Mouse (Mus musculus) testis, adult 2 months (tissue): ENCODE measurements around the gene Tmem9. TPM values are rescaled to one million over a fixed set of nuclear protein-coding genes. Genes with fewer than 3 reads are reported as not detected.
A peak's percentile ranks its signal among the peaks of the same experiment; 100 is the strongest.

Experiments
- H3K27ac ChIP-seq: fragments of 200-500 bp; 2 replicates; pipeline ENCODE4 v1.5.1; 2012; ENCODE audit warnings: low read depth, low read length; ENCODE audit not compliant: control insufficient read depth, insufficient read depth
- H3K27me3 ChIP-seq: fragments of 200-500 bp; 2 replicates; pipeline ENCODE4 v1.6.1; 2012; ENCODE audit warnings: mild to moderate bottlenecking, low read length, moderate library complexity; ENCODE audit not compliant: control insufficient read depth, insufficient read depth
- H3K36me3 ChIP-seq: fragments of 200-500 bp; 2 replicates; pipeline ENCODE4 v1.6.1; 2012; ENCODE audit warnings: mild to moderate bottlenecking, low read length; ENCODE audit not compliant: control insufficient read depth, insufficient read depth
- H3K4me1 ChIP-seq: fragments of 200-500 bp; 2 replicates; pipeline ENCODE4 v1.6.1; 2012; ENCODE audit warnings: low read length; ENCODE audit not compliant: control insufficient read depth, insufficient read depth
- H3K4me3 ChIP-seq: fragments of 200-500 bp; 2 replicates; pipeline ENCODE4 v1.5.1; 2012; ENCODE audit warnings: low read depth, mild to moderate bottlenecking, low read length, moderate library complexity, mixed read lengths; ENCODE audit not compliant: control insufficient read depth
- CTCF ChIP-seq: fragments of 200-500 bp; IDR thresholded peaks from 2 replicates; pipeline ENCODE4 v1.5.1; 2012; ENCODE audit warnings: low read depth, mild to moderate bottlenecking, inconsistent platforms, low read length, moderate library complexity; ENCODE audit not compliant: control insufficient read depth, insufficient read depth, insufficient replicate concordance
- POLR2A ChIP-seq: fragments of 200-500 bp; IDR thresholded peaks from 2 replicates; pipeline ENCODE4 v1.6.1; 2012; ENCODE audit warnings: low read depth, mild to moderate bottlenecking, inconsistent platforms, low read length, moderate library complexity; ENCODE audit not compliant: control insufficient read depth
- polyA plus RNA-seq: library from polyadenylated mRNA; depleted of rRNA; stranded (reverse); fragments of >200 nt; gene quantifications from 2 replicates; pipeline ENCODE4 v1.2.3, GENCODE M21; 2012

Gene Tmem9
- polyA plus RNA-seq, 1 experiment: 22.5 TPM

DNA sequence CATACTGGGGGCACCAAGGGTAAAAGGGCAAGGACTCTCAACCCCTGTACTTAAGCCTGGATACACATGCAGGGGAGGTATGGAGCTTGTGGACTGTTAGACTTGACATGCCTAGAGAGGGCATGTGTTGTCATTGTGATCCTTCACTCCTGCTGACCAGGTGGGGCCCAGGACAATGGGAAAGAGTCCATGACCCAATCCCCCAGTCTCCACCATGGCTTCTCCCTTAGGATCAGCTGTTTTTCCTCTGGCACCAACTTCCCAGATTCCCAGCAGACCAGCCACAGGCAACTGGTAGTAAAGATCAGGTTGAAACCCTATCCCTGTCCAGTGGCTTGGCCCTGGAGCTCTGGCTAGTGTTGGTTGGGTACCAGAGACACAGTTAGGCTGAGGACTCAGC is 18.1 kb upstream of the Tmem9 start:
- no peak for TF ChIP-seq POLR2A
- TF ChIP-seq CTCF: no peak
- Histone ChIP-seq H3K36me3 (no peaks in the 10 kb centered on the region), H3K4me3 (no peak overlapping the region), H3K27ac (no peak overlapping the region), H3K27me3 (no peaks in the 10 kb centered on the region), H3K4me1 (no peaks in the 10 kb centered on the region)

DNA sequence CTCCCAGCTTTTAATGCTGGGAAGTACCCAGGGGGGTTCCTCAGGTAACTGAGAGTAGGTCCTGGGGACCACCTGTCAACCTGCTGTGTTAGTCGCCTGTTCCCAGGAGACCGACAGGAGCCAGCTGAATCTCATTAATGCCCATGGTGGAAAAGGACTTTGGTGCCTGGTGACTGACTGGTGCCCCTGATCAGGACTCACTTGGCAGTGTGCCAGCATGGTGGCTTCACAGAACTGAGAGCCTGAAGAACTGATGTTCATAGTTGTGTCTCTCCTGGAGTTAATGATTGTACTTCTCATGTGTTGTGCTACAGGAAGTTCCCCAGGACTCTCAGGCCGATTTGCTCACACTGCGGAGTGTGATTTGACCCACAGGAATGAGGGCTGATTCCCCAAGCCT is 14.5 kb upstream of the Tmem9 start:
- Histone ChIP-seq H3K4me3 (no peak overlapping the region), H3K4me1 (no peaks in the 10 kb centered on the region), H3K36me3 (no peaks in the 10 kb centered on the region), H3K27me3 (no peaks in the 10 kb centered on the region), H3K27ac (no peak overlapping the region)
- TF ChIP-seq CTCF (no peak), POLR2A (no peak)

DNA sequence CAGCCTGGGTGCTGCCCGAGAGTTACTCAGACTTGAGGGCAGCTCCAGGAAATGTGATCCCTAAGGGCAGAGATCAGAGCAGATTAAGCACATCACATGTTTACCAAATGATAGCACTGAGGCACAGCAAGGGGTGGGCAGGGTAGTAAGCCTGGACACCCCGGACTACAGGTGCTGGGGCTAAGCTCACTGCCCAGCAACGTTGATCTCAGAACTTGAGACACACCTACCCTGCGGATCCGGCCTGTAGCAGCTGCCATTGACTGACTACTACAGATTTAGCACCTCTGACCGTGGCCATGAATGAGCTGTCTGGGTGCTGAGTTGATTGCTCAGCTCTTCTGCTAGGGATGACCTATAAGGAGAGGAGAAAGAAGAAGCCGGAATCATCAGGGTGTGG is 10.4 kb upstream of the Tmem9 start:
- Histone ChIP-seq H3K4me1 (no peaks in the 10 kb centered on the region), H3K27ac (no peak overlapping the region), H3K27me3 (no peaks in the 10 kb centered on the region), H3K4me3 (peak overlapping the region; percentile 4; the same call in 1 of the 2 replicates), H3K36me3 (no peaks in the 10 kb centered on the region)
- no peak for TF ChIP-seq POLR2A
- TF ChIP-seq CTCF: no peak

DNA sequence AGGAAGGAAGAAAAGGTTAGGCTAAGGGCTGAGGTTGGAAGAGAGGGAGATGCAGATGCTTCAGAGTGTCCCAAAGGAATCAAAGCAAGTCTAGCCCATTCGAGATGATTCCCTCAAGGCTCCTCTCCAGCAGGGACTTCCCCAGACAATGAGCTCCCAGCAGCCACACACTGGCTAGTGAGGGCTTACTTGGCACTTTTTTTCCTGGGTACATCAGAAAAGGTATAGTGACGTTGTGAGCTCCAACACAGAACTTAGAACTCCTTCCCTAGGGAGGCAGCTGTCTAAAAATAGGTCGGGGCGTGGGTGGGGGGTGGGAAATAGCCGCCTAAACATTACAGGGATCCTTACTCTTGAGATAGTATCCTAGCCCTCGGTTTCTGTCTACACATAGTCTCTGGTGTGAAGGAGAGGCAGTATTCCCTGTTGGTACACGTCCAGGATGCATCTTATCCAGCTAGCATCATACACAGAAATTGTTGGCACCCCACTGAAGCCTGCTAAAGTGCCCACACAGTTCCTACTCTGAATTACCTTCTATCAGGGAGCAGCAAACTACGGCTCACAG is 8.1 kb upstream of the Tmem9 start:
- no peak overlapping the region for H3K4me3 ChIP-seq
- TF ChIP-seq POLR2A: no peak
- no peaks in the 10 kb centered on the region for H3K4me1 ChIP-seq
- no peaks in the 10 kb centered on the region for H3K36me3 ChIP-seq
- no peaks in the 10 kb centered on the region for H3K27me3 ChIP-seq
- no peak overlapping the region for H3K27ac ChIP-seq

DNA sequence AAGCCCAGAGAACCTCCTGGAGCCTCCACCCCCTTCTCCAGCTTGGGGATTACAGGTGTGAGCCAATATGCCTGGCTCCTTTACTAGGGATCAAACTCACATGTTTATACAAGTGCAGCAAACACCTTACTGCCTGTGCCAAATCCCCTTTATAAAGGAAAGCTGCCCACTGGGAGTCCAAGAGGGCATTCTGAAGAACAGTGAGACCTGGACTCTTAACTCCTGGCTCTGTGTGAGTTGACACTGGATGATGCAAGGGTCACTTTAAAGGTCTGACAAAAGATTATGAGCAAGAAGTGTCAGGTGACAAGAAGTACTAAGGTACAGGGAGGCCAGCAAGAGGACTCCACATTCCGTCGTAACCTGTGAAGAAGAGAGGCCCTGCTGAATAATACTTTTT is 6.5 kb upstream of the Tmem9 start:
- no peak for TF ChIP-seq CTCF
- TF ChIP-seq POLR2A: no peak
- no peak overlapping the region for H3K27ac ChIP-seq
- no peaks in the 10 kb centered on the region for H3K4me1 ChIP-seq
- no peak overlapping the region for H3K4me3 ChIP-seq
- H3K36me3 ChIP-seq: no peaks in the 10 kb centered on the region
- H3K27me3 ChIP-seq: no peaks in the 10 kb centered on the region

DNA sequence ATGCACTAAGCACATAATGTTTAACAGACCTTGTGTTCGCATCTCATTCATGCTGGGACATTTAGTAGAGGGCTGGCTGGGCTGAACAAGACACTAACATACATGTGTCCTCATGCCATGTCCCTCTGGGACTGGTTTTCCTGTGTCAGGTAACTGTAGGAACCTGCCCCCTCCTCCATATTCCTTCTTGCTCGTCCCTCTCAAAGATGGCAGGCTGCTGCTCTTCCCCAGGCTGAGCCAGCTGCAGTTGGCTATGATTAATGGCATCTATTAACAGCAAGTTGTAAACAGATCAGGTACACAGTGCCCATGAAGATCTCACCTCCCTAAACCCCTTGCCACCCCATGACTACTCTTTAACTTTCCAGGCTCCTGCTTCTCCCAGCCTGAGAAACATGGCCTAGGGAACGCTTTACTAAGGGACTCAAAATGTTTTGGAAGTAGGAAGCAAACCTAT is 1.6 kb upstream of the Tmem9 start, which contains the start of gene Igfn1:
Igfn1 (minus strand) TSS at position 51 of the 457 bp plus-strand sequence.
- no peak within 1 kb of the TSS; the same call in 1 of the 2 replicates for H3K4me3 ChIP-seq
- H3K27ac ChIP-seq: no peak within 1 kb of the TSS
- peaks cover 6% of the 10 kb centered on the region for H3K4me1 ChIP-seq
- H3K36me3 ChIP-seq: no peaks in the 10 kb centered on the region
- no peaks in the 10 kb centered on the region for H3K27me3 ChIP-seq
- TF ChIP-seq POLR2A (no peak), CTCF (no peak)

DNA sequence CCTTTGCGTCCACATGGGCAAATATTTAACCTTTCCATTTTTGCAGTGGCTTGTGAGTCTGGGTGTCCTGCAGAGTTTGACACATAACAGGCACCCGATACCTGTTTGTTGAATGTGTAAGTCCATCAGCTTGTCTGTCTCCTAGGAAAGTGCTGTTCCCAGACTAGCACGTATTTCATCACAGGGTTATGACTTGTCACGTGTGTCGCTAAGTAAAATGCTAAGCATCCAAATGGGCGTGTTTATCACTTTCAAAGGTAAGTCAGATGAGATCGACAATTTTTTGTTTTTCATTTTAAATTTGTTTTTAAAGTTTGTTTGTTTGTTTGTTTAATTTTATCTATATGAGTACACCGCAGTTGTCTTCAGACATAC is 196 bp downstream of the Tmem9 start:
- H3K27me3 ChIP-seq: no peaks in the 10 kb centered on the region
- H3K4me1 ChIP-seq: peaks cover 6% of the 10 kb centered on the region

DNA sequence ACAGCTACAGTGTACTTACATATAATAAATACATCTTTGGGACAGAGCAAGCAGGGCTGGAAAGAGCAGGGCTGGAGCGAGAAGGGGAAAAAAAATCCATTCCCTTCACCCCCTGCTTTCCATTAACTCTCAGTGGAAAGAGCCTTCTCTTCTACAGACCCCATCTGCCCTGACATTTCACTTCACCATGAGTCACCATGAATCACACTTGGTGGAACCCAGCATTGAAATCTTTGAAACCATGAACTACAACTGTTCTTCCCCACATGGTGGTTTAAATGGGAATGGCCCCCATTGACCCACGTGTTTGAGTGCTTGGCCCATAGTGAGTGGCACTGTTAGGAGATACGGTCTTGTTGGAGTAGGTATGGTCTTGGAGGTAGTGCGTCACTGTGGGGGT is 2.3 kb downstream of the Tmem9 start:
- H3K36me3 ChIP-seq: no peaks in the 10 kb centered on the region
- no peaks in the 10 kb centered on the region for H3K27me3 ChIP-seq
- no peak overlapping the region for H3K4me3 ChIP-seq
- no peak for TF ChIP-seq POLR2A
- no peak for TF ChIP-seq CTCF
- H3K27ac ChIP-seq: no peak overlapping the region
- H3K4me1 ChIP-seq: peaks cover 6% of the 10 kb centered on the region

More for the DNA sequence above, 196 bp downstream of the Tmem9 start:
- TF ChIP-seq POLR2A (no peak), CTCF (no peak)
- H3K4me3 ChIP-seq: peak overlapping the region; percentile 82; the same call in 1 of the 2 replicates
- no peak overlapping the region for H3K27ac ChIP-seq
- no peaks in the 10 kb centered on the region for H3K36me3 ChIP-seq
